Mouse (Mus musculus) forebrain, postnatal 0 days (tissue): Measurements from ENCODE around the gene Snx21. TPM values are rescaled to one million over a fixed set of nuclear protein-coding genes. Genes with fewer than 3 reads are reported as not detected.

Experiments
- ATAC-seq: fragments of 200-750 bp; cut with Nextera tagmentation; 2 replicates; pipeline ENCODE4 v1.8.0; 2017; ENCODE audit warnings: mild to moderate bottlenecking, moderate library complexity
- DNase-seq: peaks from one replicate; pipeline ENCODE4 v3.0.0-alpha.2; 2015
- H3K27ac ChIP-seq: fragments of 300-500 bp; sonication (generic); 2 replicates; pipeline ENCODE4 v1.5.1; 2014; ENCODE audit warnings: low read depth, mild to moderate bottlenecking, antibody characterized with exemption, low read length, moderate library complexity, mixed read lengths
- H3K27me3 ChIP-seq: fragments of 300-500 bp; sonication (generic); 2 replicates; pipeline ENCODE4 v1.6.1; 2014; ENCODE audit warnings: mild to moderate bottlenecking, low read length, mixed read lengths; ENCODE audit not compliant: insufficient read depth
- H3K36me3 ChIP-seq: fragments of 300-500 bp; sonication (generic); 2 replicates; pipeline ENCODE4 v1.6.1; 2014; ENCODE audit warnings: mild to moderate bottlenecking, moderate library complexity; ENCODE audit not compliant: insufficient read depth
- H3K4me1 ChIP-seq: fragments of 300-500 bp; sonication (generic); 2 replicates; pipeline ENCODE4 v1.6.1; 2014; ENCODE audit warnings: antibody characterized with exemption; ENCODE audit not compliant: insufficient read depth
- H3K4me2 ChIP-seq: fragments of 300-500 bp; sonication (generic); 2 replicates; pipeline ENCODE4 v1.6.1; 2014; ENCODE audit warnings: low read depth, mild to moderate bottlenecking, moderate library complexity
- H3K4me3 ChIP-seq: fragments of 300-500 bp; sonication (generic); 2 replicates; pipeline ENCODE4 v1.5.1; 2014; ENCODE audit warnings: low read depth, low read length, mixed read lengths
- H3K9ac ChIP-seq: fragments of 300-500 bp; sonication (generic); 2 replicates; pipeline ENCODE4 v1.6.1; 2014; ENCODE audit warnings: mild to moderate bottlenecking
- H3K9me3 ChIP-seq: fragments of 300-500 bp; sonication (generic); 2 replicates; pipeline ENCODE4 v1.6.1; 2016; ENCODE audit warnings: low read length
- CTCF ChIP-seq: sonication (generic); IDR thresholded peaks from 2 replicates; pipeline ENCODE4 v1.5.1; 2016; ENCODE audit warnings: antibody characterized with exemption, control low read depth, low read depth
- WGBS: fragments of 180-500 bp; shearing (Covaris S2); extraction: QIAGEN DNeasy Blood & Tissue Kit; methylation state at CpG from one replicate; pipeline ENCODE4 v1.1.7; 2014; 5-methylcytosine and 5-hydroxymethylcytosine counted together
- polyA plus RNA-seq: library from polyadenylated mRNA; unstranded; fragments of >200 nt; fragmentation: Nextera tagmentation; extraction: Ambion mirVana; gene quantifications from 2 replicates; pipeline ENCODE4 v1.2.1, GENCODE M21; 2015
- total RNA-seq: library from RNA; depleted of rRNA; stranded (reverse); fragments of >200 nt; gene quantifications from 2 replicates; pipeline ENCODE4 v1.2.3, GENCODE M21; 2014

The Snx21 gene
- total and polyA plus RNA-seq, 2 experiments from 2014 or later, result 50.2 to 72.0 TPM

GRCm38 (mm10) chr2:164748191-164748590, 37.4 kb upstream of the Snx21 start:
- DNase-seq (no peak), ATAC-seq (no peak)
- WGBS, result 80% methylated on average over 4 of the region's 4 CpGs
- no peak for TF ChIP-seq CTCF
- Histone ChIP-seq H3K9me3 (no peaks in the 10 kb centered on the region), H3K9ac (no peak overlapping the region), H3K4me2 (no peak overlapping the region), H3K27me3 (no peaks in the 10 kb centered on the region), H3K27ac (no peak overlapping the region), H3K4me1 (peaks cover 16% of the 10 kb centered on the region), H3K36me3 (peaks cover 21% of the 10 kb centered on the region), H3K4me3 (no peak overlapping the region)

- no peak overlapping the region for H3K27ac ChIP-seq
- H3K4me1 ChIP-seq, result peaks cover 16% of the 10 kb centered on the region
- no peak overlapping the region for H3K4me3 ChIP-seq
- H3K9ac ChIP-seq, result no peak overlapping the region
- 89% methylated on average over 6 of the region's 6 CpGs for WGBS
- DNase-seq (no peak), ATAC-seq (no peak)
- no peak overlapping the region for H3K4me2 ChIP-seq
- H3K36me3 ChIP-seq, result peaks cover 27% of the 10 kb centered on the region
- H3K9me3 ChIP-seq, result no peaks in the 10 kb centered on the region
- no peak for TF ChIP-seq CTCF
- H3K27me3 ChIP-seq, result no peaks in the 10 kb centered on the region
Measured at GRCm38 (mm10) chr2:164748991-164749390, 36.6 kb upstream of the Snx21 start.

- no peaks in the 10 kb centered on the region for H3K9me3 ChIP-seq
- H3K27me3 ChIP-seq, result no peaks in the 10 kb centered on the region
- TF ChIP-seq CTCF, result no peak
- 86% methylated on average over 2 of the region's 2 CpGs for WGBS
- no peak overlapping the region for H3K27ac ChIP-seq
- no peak for ATAC-seq
- no peak overlapping the region for H3K9ac ChIP-seq
- peaks cover 60% of the 10 kb centered on the region for H3K36me3 ChIP-seq
- H3K4me2 ChIP-seq, result no peak overlapping the region
- H3K4me3 ChIP-seq, result no peak overlapping the region
- H3K4me1 ChIP-seq, result no peaks in the 10 kb centered on the region
- no peak for DNase-seq
Measured at GRCm38 (mm10) chr2:164752454-164752853, 33.2 kb upstream of the Snx21 start.

- Histone ChIP-seq H3K27me3 (no peaks in the 10 kb centered on the region), H3K4me2 (no peak overlapping the region), H3K9me3 (no peaks in the 10 kb centered on the region), H3K36me3 (peaks cover 68% of the 10 kb centered on the region), H3K4me1 (no peaks in the 10 kb centered on the region), H3K27ac (no peak overlapping the region), H3K4me3 (no peak overlapping the region), H3K9ac (no peak overlapping the region)
- 87% methylated on average over 11 of the region's 11 CpGs for WGBS
- DNase-seq, result no peak
- no peak for ATAC-seq
- TF ChIP-seq CTCF, result no peak
Measured at GRCm38 (mm10) chr2:164754105-164754504, 31.5 kb upstream of the Snx21 start.

GRCm38 (mm10) chr2:164754800-164755199, 30.8 kb upstream of the Snx21 start:
- no peaks in the 10 kb centered on the region for H3K27me3 ChIP-seq
- WGBS, result 89% methylated on average over 2 of the region's 2 CpGs
- H3K4me3 ChIP-seq, result no peak overlapping the region
- no peak overlapping the region for H3K9ac ChIP-seq
- no peak for DNase-seq
- H3K27ac ChIP-seq, result no peak overlapping the region
- H3K36me3 ChIP-seq, result peaks cover 75% of the 10 kb centered on the region
- H3K4me2 ChIP-seq, result no peak overlapping the region
- H3K9me3 ChIP-seq, result no peaks in the 10 kb centered on the region
- no peak for ATAC-seq
- no peak for TF ChIP-seq CTCF
- H3K4me1 ChIP-seq, result no peaks in the 10 kb centered on the region

- no peaks in the 10 kb centered on the region for H3K9me3 ChIP-seq
- H3K4me2 ChIP-seq, result no peak overlapping the region
- ATAC-seq, result no peak
- H3K4me3 ChIP-seq, result no peak overlapping the region
- H3K9ac ChIP-seq, result no peak overlapping the region
- peaks cover 93% of the 10 kb centered on the region for H3K36me3 ChIP-seq
- WGBS, result 94% methylated on average over 10 of the region's 11 CpGs
- no peak overlapping the region for H3K27ac ChIP-seq
- TF ChIP-seq CTCF, result no peak
- no peak for DNase-seq
- H3K27me3 ChIP-seq, result no peaks in the 10 kb centered on the region
- no peaks in the 10 kb centered on the region for H3K4me1 ChIP-seq
Measured at GRCm38 (mm10) chr2:164757841-164758240, 27.8 kb upstream of the Snx21 start.

GRCm38 (mm10) chr2:164758692-164759091, 26.9 kb upstream of the Snx21 start:
- no peaks in the 10 kb centered on the region for H3K9me3 ChIP-seq
- peaks cover 98% of the 10 kb centered on the region for H3K36me3 ChIP-seq
- H3K9ac ChIP-seq, result no peak overlapping the region
- no peaks in the 10 kb centered on the region for H3K27me3 ChIP-seq
- ATAC-seq (no peak), DNase-seq (no peak)
- WGBS, result 83% methylated on average over 1 of the region's 1 CpGs
- no peak overlapping the region for H3K4me3 ChIP-seq
- no peak overlapping the region for H3K4me2 ChIP-seq
- no peak for TF ChIP-seq CTCF
- H3K27ac ChIP-seq, result no peak overlapping the region
- H3K4me1 ChIP-seq, result no peaks in the 10 kb centered on the region
